Mouse (Mus musculus) urinary bladder, postnatal 14 days (tissue): ENCODE data around the gene Tmem39a.
A peak's percentile ranks its signal among the peaks of the same experiment; 100 is the strongest.

ENCODE experiments used
- DNase-seq: peaks from one replicate; pipeline ENCODE4 v3.0.0; 2021; ENCODE audit warnings: low spot score

Gene Tmem39a

DNA sequence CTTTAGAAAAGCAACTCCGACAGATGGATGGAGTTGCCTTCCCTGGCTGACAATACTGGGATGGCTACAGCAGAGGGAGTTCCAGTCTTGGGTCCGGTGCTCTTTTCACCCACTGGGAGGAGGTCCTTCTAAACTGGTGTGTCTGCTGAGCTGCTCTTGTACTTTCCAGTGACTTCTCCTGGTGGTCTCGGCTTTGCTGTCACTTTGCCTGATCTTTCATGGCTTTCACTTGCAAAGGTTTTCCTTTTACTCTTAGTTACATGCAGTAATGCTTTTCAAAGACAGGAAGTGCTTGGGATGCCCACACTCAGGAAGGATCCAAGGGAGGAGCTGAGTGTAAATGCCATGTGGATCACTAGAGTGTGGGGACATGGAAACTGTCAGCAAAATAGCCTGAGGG, 33.0 kb downstream of the Tmem39a start:
- no peak for DNase-seq

DNA sequence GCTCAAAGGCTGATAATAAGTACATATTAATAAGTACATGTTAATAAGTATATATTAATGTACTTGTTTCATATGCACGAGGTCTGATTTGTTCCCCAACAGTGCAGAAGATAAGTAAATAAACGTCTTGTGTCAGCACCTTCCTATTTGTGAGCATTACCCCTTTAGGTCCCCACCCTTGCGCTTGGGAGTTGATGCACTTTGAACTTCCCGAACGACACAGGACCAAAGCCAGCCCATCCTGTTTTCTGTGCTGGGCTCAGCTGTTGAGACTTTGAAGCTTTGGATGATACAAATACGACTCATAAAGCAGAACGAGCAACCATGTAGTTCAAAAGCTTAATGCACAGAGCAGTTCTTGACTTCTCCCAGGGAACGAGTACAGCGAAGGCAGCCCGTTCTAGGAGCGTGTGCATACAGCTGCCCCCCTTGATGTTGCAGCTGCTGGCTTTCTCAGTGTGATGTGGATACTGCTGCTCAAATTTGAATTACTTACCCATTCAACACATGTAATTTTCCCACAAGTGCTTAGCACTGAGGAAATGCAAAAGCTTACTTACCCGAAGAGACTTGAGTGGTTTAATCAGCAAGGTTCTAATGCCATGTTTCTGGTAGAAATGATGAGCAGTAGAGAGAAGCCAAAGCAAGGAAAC, 33.7 kb downstream of the Tmem39a start:
- DNase-seq: no peak

DNA sequence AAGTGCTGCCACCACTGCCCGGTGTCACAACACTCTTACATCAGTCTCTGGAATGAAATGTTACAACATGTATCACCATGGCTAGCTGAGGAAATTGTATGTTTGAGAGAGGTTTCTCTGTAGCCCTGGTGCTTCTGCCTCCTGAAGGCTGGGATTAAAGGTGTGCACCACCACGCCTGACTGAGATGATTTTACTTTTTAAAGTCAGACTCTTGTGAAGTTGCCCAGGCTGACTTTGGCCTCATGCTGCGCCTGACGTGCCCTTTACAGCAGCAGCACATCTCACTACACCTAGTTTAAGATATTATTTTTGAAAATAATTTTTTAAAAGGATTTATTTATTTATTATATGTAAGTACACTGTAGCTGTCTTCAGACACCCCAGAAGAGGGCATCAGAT, 34.4 kb downstream of the Tmem39a start:
- no peak for DNase-seq

DNA sequence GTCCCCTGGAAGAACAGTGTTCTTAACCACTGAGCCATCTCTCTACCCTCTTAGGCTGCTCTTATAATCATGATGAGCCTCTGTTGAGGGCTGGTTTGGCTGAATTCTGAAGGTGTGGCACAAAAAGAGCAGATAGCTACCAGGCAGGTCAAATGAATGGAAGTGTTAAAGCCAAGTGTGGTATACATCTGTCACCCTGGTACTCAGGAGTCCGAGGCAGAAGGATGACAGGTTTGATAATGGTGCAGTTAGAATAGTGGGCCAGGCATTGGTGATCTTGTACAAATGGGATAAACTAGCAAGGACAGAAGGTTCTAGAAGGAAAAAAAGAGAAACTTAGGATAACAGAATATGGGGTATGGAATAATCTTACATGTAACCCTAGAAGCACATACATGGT, 35.9 kb downstream of the Tmem39a start:
- DNase-seq: no peak

DNA sequence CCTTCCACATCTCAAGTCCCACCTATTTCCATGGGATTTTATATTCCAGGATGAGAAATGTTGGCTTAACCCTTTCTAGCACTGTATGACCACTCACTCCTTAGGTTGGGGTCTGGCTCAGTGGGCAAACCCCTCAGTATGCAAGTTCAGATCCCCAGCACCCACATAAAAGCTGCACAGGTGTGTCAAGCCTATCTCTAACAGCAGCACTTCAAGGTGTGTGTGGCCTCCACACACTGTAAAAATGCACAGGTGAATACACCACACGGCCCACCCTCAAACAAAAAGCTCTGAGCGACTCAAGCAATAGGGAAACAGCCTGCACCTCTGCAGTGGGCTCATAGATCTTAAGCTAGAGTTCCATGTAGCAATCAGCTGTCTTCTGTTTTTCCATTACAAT, 37.6 kb downstream of the Tmem39a start:
- no peak for DNase-seq

DNA sequence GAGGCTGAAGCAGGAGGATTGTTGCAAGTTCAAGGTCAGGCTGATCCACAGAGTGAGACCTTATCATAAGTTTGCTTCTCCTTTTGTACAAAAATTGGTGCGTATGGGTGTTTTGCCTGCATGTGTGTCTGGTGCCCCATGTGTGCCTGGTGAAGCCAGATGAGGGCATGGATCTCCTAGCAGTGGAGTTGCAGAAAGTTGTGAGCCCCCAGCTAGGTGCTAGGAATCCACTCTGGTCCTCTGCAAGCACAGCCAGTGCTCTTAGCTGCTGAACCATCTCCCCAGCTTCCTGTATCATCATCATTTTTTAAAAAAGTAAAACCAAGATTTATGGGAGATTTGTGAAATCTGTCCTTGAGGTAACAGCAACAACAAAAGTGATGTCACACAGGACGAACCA, 38.2 kb downstream of the Tmem39a start:
- DNase-seq: no peak

DNA sequence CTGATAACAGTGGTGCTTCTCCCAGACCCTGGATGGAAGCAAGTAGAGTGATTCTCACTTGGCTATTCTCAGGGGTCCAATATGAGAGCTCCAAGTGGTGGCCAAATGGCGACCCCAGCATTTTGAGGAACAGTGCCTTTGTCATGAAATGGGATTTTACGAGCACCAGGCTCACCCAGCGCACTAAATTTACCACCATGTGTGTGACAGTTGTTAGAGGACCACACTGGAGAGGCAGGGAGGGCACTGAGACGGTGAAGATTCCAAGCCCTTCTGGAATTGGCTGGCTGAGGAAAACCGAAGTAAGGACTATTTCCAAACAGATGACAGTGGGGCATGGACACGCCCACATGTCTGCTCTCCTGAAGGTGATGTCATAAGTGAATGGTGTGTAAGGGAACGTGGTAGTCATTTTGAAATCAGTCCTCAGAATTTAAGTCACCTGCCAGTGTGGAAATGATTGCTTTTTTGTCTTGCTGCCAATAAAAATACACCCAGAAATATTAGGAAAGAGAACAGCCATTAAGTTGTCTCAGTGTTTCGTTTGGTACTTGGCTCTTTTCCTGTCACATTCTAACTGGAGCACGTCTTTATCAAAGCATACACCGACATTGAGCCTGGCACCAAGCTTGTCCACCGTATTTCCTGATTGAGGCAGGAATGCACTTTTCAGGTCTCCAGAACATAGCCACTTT, 40.6 kb downstream of the Tmem39a start:
- DNase-seq: no peak

DNA sequence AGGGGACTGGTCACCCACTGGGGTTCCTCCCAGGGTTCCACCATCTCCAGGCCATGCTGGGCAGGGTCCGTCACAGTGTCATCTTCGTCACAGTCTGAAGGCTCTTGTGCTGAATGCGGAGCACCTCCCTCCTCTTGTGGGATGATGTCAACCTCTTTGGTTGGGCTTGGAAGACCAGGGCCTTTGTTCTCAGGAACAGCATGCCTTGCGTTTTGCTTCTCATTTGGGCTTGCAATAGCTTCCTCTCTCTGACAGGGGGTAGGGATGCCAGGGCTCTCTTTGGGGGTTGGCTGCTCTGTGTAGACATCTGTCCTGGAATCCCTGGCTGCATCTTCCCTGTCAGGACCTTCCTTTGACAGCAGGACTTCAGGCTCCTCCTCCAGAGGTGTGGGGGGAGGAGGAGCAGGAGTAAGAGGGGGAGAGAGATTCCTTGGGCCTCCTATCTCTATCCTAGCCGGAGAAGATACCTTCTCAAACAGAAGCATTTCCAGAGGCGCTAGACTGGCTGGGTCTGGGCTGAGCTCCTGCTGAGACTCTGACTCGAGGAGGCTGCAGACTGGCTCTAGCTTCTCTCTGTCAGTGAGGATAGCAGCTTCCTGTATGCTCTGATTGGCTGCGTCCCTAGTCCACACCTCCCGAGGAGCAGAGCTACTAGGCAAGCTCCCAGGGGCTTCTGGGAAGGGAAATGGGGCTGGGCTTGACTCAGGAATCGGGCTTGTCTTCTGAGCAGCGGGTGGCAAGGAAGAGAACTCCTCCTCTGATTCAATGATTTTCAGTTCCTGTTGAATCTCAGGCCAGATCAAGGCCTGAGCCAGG, 44.7 kb downstream of the Tmem39a start:
- peak; percentile 42 for DNase-seq

DNA sequence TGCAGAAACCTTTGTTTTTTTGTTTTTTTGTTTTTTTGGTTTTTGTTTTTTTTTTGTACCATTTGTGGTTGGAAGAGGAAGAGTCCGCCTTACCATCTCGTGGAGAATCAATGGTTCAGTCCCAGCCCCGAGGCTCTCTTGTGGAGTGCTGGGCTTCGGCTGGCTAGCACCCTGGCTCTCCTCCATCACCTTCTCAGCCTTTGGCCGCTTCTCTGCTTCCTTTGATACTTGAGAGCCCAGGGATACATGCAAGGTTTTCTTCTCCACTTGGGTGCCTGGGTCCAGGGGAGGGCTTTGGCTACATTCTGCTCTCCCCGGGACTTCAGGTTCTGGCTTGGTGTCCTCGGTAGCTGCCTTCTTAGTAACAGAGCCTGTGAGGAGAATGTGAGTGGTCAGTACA, 48.0 kb downstream of the Tmem39a start:
- no peak for DNase-seq

DNA sequence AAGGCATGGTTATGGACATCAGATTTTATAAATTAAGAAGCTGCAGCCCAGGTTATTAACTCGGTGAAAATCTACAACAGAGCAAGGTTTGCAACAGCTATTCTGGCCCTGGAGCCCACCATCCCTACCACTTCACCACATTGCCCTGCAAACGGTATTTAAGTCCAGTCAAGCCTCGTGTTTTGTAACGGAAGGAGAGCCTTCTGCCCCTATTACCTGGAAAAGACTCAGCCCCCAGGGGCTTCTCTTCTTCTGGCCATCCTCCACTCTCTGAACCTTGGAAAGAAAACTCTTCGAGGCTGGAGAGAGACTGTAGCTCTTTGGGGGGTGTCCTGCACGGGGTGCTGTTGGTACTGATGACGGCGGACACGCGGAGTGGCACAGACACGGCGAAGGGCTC, 50.2 kb downstream of the Tmem39a start:
- no peak for DNase-seq

DNA sequence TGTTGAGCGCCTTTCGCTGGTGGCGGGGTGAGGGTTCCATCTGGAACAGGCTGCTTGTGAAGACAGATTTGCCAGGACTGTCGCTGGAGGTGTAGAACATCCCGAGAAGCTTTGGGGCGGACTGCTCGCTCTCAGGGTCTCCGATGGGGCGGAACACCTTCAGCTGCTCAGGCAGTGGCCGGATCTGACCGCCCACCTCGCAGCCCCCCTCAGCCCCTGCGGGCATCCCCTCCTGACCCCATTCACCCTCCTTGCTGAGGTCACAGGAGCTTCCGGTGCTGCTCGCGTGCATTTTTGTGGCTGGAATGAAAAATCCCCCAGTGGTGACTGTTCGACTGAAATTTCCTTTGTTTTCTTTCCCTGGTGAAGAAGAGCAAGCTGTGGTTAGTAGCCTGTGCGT, 50.6 kb downstream of the Tmem39a start:
- DNase-seq: no peak

DNA sequence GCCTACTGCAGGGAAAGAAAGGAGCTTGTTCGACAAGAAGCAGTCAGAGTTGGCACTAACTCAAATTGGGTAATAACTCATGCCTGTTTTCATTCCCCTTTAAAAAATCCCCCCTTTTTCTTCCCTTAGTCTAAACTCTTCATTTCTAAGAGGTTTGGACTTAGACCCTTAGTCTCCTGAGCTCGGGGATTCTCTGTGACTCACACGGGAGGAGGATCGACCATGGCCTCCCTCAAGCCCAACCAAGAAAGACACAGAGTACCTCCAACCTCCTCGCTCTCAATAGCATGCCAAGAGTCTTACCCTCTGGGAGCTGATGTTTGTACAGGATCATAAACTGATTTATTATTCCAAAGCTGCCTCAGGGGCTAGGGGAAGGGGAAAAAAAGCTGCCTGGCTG, 54.1 kb downstream of the Tmem39a start:
- DNase-seq: no peak

DNA sequence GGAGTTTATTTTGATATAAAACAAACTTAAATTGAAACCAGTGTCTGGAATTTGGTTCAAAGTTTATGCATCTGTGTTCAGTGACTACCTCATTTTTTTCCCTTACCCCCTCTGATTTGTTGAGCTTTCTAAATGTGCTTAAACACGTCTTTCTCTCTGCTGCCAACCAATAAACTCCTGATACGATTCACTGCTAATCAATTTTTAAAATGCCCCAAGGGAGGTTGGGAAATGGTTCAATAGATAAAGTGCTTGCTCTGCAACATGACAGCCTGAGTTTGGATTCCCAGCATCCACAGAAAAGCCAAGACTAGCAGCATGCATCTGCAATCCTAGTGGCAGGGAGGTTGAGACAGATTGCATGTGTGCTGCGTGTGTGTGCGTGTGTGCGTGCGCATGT, 55.1 kb downstream of the Tmem39a start:
- DNase-seq: no peak

DNA sequence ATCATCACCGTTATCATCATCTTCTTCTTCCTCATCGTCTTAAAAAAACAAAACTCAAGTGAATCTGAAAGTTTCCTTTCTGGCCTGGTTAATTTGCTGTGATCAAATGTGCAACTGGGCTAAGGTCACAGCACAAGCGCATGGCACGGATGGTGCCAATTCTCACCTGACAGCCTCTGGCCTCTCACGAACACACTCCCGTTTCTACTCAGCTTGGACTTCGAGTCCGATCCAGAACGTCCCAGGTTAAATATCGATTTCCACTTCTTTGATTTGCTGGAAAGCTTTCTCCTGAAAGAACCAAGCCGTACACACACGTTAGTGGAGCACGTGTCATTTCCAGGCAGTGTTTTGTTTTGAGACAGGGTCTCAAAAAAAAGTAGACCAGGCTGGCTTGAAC, 59.5 kb downstream of the Tmem39a start:
- no peak for DNase-seq

DNA sequence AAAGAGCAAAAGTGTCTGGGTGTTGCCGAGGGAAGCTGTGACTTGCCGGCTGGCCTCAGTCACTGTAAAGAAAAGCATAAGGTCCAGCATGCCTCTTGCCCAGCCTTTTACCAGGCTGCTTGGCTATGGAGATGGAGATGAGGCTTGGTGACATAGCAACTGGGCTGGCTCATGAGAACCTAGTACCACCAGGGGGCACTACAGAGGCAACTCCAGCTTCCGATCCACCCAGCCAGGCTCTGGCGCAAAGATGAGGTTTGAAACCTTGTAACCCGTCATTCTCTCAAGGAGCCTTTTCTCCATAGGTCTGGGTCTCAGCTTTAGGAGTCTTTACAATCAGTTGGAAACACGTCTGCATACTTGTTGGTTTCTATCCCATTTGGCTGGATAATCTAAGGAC, 60.6 kb downstream of the Tmem39a start:
- DNase-seq: peak; percentile 78

DNA sequence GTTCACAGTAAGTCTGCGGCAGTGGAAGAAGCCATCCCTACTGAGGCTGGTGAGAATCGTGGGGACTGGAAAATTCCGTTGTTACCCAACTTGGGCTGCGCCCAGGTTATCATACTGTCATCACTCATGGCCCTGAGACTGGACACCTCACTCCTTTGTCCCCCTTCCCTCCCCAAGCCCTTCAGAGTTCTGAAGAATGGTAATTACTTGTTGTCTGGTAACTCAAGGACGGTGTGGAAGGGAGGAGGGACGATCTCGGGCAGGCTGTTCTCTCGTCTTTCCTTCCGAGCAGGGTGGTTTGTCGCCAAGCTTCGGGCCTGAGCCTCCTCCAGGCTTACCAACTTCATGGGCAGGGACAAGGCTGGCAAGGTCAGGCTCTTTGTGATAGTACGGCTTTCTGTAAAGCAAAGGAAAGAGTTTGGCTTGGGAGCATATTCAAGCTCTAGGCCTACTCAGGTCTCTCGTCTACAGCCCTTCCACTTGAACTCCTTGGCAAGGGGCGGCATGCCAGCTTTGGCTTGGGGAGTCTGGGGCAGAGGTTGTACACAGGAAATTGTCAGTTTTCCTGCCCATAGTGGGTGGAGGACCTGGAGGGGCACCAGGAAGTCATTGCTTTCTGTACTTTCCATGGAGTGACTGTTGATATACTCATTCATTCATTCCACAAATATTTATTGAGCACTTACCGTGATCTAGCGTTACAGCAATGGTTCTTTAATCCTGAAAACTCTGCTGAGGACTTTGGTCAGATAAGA, 62.4 kb downstream of the Tmem39a start:
- no peak for DNase-seq

DNA sequence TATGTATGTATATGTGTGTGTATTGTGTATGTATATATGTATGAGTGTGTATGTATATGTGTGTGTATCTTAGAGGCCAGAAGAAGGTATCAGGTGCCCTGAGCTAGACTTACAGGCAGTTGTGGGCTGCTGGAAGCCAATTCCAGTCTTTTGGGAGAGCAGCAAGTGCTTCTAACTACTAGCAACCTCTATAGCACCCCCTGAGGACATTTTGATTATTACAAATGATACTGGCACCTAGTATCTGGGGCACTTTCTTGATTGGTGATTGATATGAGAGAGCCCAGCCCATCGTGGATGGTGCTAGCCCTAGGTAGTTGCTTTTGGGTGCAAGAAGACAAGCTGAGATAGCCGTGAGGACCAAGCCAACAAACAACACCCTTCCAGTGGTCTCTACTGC, 63.8 kb downstream of the Tmem39a start:
- DNase-seq: no peak

DNA sequence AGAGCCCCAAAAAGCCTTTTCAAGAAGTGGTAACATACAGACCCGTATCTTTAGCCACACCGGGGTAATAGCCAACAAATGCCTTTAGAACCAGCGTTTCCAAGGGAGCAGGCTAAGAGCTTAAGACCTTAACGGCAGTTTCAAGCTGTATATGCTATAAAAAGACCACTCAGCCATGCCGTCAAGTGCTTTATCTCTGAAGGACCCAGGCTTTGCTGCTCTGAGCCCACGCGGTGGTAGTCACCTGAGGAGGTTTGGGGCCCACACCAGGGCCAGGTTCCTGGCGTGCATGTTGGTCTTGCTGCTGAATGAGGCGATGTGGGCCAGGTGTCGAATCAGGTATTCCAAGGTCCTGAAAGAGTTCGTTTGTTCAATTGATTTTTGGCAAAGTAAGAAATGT, 65.8 kb downstream of the Tmem39a start:
- DNase-seq: no peak

DNA sequence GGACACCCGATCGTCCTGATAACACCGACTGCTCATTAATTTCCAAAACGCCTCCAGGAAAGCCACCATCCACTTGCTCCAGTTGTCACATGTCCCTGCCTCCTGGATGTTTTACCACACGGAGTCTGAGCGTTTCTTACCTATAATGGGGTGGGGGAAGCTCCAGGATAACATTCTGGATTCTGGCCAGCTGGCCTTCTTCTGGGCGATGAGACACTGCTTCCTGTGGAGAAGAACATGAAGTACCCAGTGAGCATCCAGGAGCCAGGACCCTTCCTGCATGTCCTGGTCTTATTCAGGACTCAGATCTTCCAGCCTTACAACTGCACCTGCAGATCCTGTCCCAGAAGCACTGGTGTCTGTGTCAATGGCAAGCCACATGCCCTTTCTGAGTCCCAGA, 66.9 kb downstream of the Tmem39a start:
- DNase-seq: no peak

DNA sequence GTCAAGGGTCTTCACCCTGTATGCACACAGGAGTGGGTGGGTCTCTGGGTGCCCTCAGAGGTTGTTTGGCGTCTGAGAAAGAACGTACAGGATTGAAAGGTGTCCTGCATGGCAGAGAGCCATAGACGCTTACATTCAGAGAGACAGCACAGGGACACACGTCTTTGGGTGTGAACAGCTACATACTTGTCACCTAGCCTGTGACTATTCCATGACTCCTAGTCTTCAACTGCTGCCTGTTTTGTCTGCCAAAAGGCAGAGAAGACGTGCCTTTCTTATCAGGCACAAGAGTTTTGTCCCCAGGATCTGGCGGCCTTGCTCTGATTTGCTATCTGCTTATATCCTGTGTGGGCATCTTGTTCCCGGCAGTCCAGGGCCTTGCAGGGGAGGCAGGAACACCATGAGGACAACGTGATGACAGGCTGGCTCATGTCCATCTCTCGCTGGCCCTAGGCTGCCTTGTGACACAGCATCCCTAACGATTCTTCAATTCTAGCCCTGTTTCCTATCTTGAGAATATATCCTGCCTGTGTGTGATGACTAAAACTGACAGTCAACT, 67.4 kb downstream of the Tmem39a start:
- no peak for DNase-seq

DNA sequence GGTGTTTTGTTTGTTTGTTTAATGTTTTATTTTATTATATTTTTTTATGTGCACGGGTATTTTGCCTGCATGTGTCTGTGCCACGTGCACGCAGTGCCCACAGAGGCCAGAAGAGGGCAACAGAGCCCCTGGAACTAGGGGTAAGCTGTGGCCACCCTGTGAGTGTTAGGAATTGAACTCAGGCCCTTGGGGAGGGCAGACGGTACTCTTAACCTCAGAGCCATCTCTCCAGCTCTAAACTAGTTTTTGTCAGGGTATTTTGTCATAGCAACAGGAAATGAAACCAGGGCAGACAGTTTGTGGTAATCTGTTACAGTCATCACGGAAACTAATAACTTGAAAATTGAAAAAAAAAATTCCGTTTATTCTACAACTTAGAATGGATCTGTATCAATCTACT, 73.6 kb downstream of the Tmem39a start:
- DNase-seq: peak; percentile 72

DNA sequence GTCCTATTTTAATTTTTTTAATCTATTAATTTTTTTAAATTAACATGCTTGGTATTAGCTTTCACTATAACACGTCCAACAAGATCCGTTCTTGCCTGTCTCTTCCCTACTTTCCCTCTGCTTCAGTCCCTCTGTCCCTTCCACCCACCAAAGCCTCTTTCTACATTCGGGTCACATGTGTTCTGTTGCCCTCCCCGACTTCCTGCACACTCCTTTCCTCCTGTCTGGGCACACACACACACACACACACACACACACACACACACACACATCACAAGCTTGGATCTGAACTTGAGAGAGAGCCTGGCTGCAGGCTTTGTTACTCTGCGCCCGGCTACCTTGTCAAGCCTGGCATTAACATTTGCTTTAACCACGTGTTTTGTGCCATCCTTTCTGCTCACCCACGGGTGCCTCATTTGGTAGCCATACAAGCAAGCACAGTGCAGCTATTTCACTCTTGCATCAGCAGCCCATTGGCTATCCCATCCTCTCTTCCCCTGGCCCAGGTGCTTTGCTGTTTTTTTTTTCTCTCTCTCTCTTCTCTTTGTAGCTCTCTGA, 77.4 kb downstream of the Tmem39a start:
- DNase-seq: no peak
